Mouse (Mus musculus): ENCODE data around the gene Cmtm5.

DNA sequence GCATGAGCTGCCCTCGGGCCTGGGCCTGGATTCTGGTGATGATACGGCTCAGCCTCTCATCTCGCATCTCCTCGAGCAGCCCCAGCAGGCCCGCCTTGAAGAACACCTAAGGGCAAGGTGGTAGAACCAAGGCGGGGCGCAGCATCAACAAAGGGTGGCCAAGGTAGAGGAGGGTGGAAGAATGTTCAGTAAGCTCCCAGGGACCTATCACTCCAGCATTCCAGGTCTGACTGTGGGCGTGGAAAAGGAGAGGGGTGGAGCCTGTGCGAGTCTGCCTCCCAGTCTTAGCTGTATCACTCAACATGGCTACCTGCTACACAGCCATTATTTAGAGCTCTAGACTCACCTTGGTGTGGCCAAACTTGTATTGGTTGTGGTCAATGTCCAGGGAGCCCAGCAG, 20.5 kb downstream of the Cmtm5 start:
- TF ChIP-seq CTCF (IDR thresholded peaks at IDR 0.05; ENCODE audit: low read depth) (no peak), EP300 (IDR thresholded peaks at IDR 0.05; ENCODE audit: low read depth) (peak; percentile 60; the same call in 1 of the 2 replicates)
